Mouse (Mus musculus) heart, postnatal 10 days (tissue): ENCODE measurements around the gene Galns. TPM values are rescaled to one million over a fixed set of nuclear protein-coding genes. Genes with fewer than 3 reads are reported as not detected.

Experiments
- DNase-seq, 2 experiments: peaks; one replicate each; pipeline ENCODE4 v3.0.0; 2021
- intact Hi-C: fragments of 180-260 bp; cut with DNase I; formaldehyde crosslinking; loops from one replicate; pipeline ENCODE4 v1.15.1; 2025
- total RNA-seq, 2 experiments: library from RNA; stranded (reverse); gene quantifications; 2 replicates each; pipeline ENCODE4 v1.2.3; 2021

Gene Galns
- 1 to 10 TPM; 6.6 to 7.1 TPM for total RNA-seq

GRCm38 (mm10) chr8:122611295-122612133 lies at the start of gene Galns, which contains the start of gene Trappc2l:
Gene Galns (minus strand): TSS chr8:122611463.
Gene Trappc2l (plus strand): TSS chr8:122611640.
- intact Hi-C loops = loop anchor here (2.0 to 10.0 kb wide), 3 partner anchors 45 to 583 kb away; no protein-coding TSS in a partner anchor

GRCm38 (mm10) chr8:122660022-122660421 lies 48.8 kb upstream of the Galns start:
- DNase-seq = peak in 1 of 2 experiments; percentile 43
- intact Hi-C loops = no loop called here

More at GRCm38 (mm10) chr8:122611295-122612133, at the start of gene Galns, which contains the start of gene Trappc2l:
- DNase-seq = peak; percentile 96

GRCm38 (mm10) chr8:122658807-122659160 lies 47.5 kb upstream of the Galns start:
- intact Hi-C loops = no loop called here
- no peak for DNase-seq

DNA sequence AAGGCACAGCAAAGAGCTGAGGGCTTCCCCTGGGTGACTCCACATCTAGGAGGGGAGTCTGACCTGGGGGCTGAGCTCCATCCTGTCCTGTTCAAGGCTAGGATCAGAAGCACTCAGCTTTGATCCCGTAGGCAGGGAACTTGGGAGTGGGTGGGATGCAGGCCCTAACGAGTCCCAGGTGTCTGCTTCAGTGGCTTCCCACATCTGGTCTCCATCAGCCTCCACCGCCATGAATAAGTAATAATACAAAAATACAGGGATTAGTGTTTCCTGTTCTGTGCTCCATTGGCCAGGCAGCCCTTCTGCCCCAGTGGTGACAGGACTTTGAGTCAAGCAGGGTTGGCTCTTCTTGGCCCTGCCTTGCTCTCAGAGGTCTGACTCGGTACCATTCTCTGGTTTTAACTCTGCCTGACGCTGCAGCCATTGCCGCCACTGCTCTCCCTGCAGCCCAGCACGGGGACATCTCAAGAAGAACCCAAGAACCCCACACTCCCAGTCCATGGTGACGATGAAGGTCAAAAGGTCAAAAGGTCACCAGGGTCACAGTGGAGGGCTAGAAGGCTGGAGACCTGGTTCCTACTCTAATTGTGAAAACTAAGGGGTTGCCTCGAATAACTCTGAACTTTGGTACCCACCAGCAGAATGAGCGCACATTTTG lies 47.0 kb upstream of the Galns start:
- intact Hi-C loops = no loop called here
- no peak for DNase-seq

DNA sequence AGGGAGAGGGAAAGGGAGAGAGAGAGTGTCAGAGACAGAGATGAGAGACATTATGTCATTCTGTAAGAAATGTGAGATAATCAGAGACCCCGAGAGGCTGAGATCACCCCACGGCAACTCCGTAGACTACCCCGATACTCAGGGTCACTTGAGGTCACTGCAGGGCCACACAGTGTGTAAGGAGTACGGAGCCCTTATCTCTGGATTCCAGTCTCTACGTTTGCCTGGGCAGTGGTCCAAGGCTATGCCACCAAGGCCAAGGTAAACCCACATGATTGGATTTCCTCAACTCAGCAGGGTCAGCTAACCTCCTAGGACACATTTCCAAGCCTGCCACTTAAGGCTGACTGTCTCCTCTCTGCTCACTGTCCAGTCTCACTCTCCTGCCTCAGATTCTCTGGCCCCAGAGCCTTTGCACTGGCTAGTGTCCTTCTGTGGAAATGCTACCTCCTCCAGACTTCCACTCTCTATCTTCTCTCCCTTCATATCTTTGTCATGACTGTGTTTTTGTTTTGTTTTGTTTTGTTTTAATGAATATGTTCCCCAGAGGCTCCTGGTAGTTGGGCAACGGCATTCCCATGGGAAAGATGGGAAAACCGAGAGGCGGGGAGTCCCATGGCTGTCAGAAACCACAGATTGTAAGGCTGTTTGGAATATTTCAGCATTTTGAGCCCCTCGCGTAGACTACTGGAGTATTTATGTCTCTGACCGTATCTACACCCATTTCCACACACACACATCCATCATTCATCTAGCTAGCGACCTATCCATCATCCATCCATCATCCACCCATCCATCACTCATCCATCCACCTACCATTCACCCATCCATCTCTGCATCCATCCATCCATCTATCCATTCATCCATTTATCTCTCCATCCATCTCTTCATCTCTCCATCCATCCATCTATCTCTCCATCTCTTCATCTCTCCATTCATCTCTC lies 45.1 kb upstream of the Galns start:
- intact Hi-C loops = no loop called here
- peak; percentile 82 to 89 for DNase-seq

DNA sequence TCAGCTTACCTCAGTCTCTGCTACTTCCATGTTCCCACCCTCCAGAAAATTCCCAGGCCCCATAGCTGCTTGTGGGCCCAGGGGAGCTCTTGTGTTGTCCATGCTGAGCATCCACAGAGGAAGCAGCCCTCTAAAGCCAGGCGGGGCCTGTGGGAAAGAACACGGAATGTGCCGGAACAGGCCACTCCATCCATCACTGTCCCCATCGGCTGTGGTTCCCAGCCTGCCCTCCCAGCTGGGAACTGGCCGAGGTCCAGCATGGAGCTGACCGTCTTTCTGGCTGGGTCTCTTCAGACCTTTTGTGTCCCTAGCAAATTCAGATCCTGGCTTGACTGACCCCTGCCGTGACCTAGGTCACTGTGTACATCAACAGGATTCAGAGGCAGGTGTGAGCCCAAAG lies 43.5 kb upstream of the Galns start:
- intact Hi-C loops = no loop called here
- peak; percentile 60 to 65 for DNase-seq

- intact Hi-C loops = no loop called here
- DNase-seq = no peak
Measured at GRCm38 (mm10) chr8:122652643-122653042, 41.4 kb upstream of the Galns start.

DNA sequence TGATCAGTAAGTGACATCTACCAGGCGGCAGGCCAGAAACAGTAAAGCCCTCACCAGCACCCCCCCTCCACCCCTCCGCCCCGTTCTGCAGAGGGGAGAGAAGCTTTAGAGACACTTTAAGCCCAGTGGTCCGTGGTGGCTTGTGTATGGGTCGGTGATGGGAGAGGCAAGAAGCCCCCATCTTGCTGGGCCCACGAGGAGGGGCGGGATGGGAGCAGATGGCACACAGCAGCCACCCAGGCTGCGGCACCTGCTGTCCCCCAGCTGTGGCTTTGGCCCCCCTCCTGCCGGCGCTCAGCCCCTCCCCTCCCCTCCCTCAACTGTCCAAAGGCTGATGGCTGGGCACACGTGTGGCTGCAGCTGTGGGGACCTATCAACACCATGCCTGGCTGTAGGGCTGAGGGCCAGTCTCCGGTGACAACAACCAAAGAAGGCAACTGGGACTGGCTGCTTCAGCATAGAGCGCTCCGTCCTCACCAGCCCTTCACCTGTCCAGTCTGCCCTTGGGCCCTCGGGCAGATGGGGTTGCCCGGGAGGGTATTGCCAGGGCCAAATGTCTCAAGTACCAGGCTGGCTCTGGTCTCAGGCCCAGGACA lies 40.2 kb upstream of the Galns start:
- intact Hi-C loops = no loop called here
- DNase-seq = peak; percentile 62 to 72

- intact Hi-C loops = no loop called here
- no peak for DNase-seq
Measured at GRCm38 (mm10) chr8:122648192-122648970, 37.1 kb upstream of the Galns start.

DNA sequence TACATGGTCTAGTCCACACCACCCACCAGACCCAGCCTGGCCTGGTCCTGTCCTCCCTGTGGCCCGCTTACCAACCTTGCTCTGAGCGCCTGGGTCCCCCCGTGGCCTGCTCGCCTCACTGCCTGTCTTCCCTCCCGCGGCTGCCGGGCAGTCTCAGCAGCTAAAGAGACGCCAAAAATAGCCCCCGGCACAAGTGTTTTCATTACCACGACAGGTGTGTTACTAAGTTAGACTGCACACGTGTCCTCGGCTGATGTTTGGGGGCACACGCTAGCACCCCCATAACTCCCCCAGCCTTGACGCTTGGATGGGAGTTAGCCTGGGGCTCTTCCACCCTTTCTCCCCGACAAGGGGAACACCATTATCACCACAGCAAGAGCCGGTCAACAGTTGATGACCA lies 35.1 kb upstream of the Galns start:
- no peak for DNase-seq
- intact Hi-C loops = no loop called here

GRCm38 (mm10) chr8:122644175-122644954 lies 33.1 kb upstream of the Galns start:
- DNase-seq = no peak
- intact Hi-C loops = no loop called here

GRCm38 (mm10) chr8:122642071-122642470 lies 30.8 kb upstream of the Galns start:
- peak; percentile 71 to 80 for DNase-seq
- intact Hi-C loops = no loop called here

DNA sequence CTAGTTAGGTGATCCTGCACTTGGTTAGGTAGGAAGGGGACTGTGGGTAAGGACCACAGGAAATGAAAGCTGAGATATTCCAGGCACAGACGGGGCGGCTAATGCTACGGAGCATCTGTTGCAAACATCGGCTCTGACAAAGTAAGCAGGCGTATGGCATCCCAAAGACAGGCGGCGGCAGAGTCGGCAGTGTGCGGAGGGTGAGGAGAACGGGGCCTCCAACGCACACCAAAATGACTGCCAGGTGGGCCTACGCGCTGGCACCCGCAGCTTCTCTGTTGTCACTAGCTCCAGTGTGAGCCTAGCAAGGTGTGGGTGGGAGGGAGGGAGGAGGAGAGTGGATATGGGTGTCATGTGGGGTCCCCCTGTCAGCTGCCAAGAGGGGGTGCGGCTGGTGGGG lies 30.1 kb upstream of the Galns start:
- no peak for DNase-seq
- intact Hi-C loops = no loop called here

GRCm38 (mm10) chr8:122640825-122641224 lies 29.6 kb upstream of the Galns start:
- intact Hi-C loops = no loop called here
- no peak for DNase-seq

GRCm38 (mm10) chr8:122639521-122640248 lies 28.4 kb upstream of the Galns start:
- DNase-seq = peak; percentile 84 to 88
- intact Hi-C loops = loop anchor here (5.0 kb wide), 1 partner anchor 38 kb away; no protein-coding TSS in a partner anchor

DNA sequence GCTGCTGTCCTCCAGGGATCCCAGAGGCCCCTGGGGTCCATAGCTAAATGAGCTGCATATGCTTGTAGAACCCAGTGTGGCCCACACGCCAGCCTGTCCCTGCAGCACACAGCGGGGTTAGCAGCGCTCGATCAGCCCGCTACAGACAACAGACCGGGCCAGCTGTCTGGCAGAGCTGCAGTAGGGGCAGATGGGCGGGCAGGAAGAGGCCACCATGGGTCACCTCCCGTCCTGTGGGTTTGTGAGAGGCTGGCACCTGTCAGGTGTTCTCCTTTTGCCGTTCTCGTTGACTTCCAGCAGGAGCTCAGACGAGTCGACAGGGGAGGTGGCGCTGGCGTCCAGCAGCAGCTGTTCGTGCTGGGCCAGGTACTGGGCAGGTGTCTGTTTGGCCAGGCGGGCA lies 27.3 kb upstream of the Galns start:
- DNase-seq = no peak
- intact Hi-C loops = loop anchor here (5.0 kb wide), 1 partner anchor 39 kb away; no protein-coding TSS in a partner anchor

DNA sequence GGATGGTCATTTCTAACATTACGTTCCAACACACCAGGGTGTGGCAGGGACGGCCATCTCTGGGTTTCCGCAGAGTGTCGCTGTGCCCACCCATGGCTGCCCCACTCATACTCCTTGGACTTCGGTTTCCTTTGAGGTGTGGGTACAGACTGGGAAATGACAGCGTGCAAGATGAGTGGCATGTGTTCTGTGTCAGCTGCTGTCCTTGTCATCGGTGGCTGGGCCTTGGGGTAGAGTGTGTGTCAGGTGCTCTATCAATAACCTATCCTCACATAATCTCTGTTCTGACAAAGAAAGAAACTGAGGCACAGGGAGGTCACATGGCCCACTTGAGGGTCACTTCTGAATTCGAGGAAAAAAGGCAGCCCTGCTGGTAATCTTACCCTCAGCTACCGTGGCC lies 26.0 kb upstream of the Galns start:
- no peak for DNase-seq
- intact Hi-C loops = loop anchor here (5.0 kb wide), 1 partner anchor 40 kb away; no protein-coding TSS in a partner anchor

DNA sequence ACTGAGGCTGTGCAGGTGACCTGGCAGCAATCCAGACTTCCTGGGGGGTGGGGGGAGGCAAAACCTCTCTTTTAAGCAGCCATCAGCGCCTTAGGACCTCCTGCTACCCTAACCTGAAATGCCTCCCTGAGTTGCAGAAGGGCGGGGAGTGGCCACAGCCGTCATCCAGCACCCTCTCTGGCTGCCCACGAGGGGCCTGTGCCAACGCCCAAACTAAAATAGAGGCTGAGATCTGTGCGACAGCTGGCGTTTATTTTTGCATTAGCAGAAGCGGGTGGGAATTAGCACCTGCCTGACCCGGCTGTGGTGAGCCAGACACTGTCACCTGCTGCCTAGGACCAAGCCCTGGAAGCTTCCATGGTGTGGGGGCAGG lies 25.5 kb upstream of the Galns start:
- DNase-seq = peak; percentile 74 to 79
- intact Hi-C loops = loop anchor here (5.0 kb wide), 1 partner anchor 41 kb away; no protein-coding TSS in a partner anchor
